Mouse (Mus musculus): ENCODE data around the gene Susd1.

Susd1 gene

GRCm38 (mm10) chr4:59322733-59323132 lies 115.7 kb downstream of the Susd1 start:
- no peak for DNase-seq (ENCODE audit: low read depth, low spot score)

- no peak for DNase-seq (ENCODE audit: low read depth, low spot score)
Observed at GRCm38 (mm10) chr4:59322056-59322455, 116.4 kb downstream of the Susd1 start.

DNA sequence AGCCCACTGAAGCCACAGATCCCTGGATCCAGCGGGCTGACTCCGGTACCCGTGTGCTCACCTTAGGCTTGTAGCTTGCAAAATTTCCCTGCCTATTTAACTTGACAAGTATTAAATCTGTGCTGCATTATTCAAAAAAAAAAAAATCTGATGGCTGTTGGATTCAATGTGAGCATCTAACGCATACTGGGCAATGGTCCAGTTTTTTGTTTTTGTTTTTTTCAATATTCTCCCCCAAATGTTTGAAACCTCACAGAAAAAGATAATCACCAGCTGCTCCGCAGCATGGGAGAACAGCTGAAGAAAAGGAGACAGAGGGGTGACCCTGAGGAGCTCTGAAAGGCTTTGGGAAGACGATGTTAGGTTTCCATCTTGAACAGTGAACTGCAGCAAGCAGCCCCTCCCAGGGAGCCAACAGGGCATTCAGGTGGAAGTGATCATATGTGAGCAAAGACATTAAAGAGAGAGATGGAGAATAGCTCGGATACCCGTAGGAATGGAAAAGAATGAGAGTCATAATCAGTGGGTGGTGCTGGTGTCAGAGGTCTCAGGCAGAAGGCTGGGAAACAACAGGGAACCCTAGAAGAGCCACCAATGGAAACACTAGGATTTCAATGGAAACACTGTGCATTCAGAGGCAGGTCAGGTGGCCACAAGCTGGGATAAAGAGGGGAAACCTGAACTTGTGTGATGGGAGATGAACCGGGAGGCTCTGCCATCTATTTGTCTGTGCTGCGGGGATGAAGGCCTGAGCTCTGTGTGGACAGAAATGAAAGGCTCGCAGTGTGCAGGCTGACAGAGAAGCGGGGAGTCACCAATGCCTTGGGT lies 117.0 kb downstream of the Susd1 start:
- no peak for DNase-seq (ENCODE audit: low read depth, low spot score)

DNA sequence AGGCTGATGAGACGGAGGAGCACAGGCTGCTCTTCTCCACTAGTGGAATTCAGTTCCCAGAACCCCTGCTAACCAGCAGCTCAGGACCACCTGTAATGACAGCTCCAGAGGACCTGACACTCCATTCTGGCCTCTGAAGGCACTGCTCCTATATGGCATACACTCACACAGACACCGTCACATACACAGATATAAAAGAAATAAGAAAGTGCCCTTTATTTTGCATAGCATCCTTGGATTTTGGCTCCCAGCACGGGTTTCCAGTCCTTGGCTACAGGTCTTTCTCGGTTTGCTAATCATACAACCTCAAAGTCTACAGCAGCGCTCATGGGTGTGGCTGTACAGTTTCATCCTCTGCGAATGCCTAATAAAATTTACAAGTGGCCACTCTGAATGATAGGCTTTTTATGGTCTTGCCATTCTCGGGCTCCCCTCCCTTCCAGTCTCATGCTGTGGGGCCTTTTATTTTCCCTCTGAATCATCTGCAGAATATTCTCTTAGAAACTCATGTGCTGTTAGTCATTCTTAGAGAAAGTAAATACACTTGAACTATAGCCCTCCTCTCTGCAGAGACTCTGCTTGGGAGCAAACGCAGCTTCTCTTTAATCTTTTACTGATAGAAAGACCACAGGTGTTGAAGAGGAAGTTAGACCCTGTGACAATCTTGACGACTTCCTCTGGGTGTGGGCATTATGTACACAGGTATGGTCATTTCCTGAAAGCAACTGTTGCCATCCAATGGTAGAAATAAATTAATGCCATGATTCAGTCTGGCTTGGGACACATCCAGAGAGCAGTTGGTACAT lies 119.1 kb downstream of the Susd1 start:
- no peak for DNase-seq (ENCODE audit: low read depth, low spot score)

- no peak for DNase-seq (ENCODE audit: low read depth, low spot score)
Observed at GRCm38 (mm10) chr4:59318602-59319001, 119.8 kb downstream of the Susd1 start.

DNA sequence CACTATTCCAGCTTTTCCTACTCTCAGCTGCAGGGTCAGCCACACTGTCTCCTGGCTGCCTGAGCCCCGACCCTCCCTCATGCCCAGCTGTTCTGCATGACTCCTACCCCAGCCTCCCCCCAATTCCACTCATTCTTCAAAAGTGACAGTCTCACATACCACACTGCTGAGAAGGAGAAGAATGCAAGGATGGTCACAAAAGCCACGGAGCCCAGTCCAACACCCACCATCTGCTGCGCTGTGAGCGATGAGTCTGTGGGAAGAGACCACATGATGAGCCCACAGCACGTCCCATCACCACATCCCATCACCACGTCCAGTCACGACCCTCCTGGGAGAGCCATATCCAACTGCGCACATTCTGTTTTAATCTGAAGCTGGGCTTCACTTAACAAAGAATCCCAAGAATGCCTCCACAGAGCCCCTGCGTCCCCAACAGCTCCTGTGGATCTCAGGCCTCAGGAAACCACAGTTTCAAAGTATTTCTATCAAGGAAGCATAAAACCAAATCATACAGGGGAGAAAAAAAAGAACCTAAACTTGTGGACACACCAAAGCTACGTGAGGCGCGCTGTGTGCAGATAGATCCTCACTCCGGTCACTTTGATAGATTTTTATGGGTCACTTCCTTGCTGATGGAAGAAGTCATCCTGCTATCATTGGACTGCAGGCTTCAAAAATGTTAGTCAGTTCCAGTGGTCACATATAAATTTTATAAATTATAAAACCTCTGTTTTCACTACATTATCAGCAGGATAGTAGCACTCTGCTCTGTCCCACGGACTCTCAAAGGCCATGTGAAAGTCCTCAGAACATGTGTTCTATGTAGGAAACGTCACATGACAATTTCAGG lies 122.7 kb downstream of the Susd1 start:
- DNase-seq (ENCODE audit: low read depth, low spot score): no peak

GRCm38 (mm10) chr4:59314939-59315552 lies 123.4 kb downstream of the Susd1 start:
- DNase-seq (ENCODE audit: low read depth, low spot score): no peak

DNA sequence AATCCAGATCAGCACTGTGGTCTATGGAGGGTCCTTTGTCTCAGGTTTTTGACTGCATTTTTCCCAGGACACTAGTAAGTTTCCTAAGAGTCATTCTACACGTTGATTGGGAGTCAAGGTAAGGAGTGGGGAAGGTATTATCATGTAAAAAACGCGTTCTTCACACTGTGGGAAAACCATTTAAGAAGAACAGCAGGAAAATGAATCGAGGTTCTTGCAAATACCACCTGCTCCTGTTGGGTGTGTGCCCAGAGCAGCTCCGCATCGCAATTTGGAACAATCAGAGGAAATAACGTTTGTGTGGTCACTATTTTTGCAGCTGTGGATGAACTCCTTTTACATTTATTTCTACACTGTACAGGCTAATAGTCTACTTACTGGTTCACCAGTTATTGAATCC lies 125.5 kb downstream of the Susd1 start:
- DNase-seq (ENCODE audit: low read depth, low spot score): no peak

GRCm38 (mm10) chr4:59310590-59310989 lies 127.8 kb downstream of the Susd1 start:
- no peak for DNase-seq (ENCODE audit: low read depth, low spot score)

DNA sequence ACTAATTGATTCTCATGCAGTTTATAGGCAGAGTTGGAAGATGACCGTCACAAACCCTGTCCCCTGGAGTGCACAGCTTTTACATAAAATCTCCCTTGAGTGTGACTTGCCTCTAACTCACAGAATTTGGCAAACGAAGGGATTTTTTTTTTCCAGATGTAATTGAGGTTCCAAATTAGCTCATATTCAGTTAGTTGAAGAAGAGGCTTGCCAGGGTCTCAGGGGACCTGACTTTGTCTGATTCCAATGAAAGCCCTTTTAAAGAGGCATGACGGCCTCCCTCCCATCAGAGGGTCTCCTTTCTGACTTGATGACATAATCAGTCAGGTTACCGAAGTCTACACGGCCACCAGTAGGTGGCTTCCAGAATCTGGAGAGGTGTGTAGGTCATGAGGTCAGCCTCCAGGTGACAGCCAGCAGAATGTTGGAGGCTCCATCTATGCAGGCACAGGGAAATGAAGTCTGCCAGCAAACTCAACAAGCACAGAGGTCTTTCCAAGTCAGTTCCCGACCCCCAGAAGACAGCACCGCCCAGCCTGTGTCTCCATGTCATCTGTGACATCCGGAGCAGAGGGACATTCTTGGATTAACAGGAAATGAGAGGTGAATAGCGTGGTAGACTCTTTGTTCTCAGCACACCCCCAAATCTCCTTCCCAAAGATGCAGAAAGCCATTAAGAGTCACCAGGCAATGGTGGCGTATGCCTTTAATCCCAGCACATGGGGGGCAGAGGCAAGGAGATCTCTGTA lies 130.4 kb downstream of the Susd1 start:
- no peak for DNase-seq (ENCODE audit: low read depth, low spot score)

- DNase-seq (ENCODE audit: low read depth, low spot score): no peak
Observed at GRCm38 (mm10) chr4:59302387-59302786, 136.0 kb downstream of the Susd1 start.

- no peak for DNase-seq (ENCODE audit: low read depth, low spot score)
Observed at GRCm38 (mm10) chr4:59301025-59301815, 137.2 kb downstream of the Susd1 start.

DNA sequence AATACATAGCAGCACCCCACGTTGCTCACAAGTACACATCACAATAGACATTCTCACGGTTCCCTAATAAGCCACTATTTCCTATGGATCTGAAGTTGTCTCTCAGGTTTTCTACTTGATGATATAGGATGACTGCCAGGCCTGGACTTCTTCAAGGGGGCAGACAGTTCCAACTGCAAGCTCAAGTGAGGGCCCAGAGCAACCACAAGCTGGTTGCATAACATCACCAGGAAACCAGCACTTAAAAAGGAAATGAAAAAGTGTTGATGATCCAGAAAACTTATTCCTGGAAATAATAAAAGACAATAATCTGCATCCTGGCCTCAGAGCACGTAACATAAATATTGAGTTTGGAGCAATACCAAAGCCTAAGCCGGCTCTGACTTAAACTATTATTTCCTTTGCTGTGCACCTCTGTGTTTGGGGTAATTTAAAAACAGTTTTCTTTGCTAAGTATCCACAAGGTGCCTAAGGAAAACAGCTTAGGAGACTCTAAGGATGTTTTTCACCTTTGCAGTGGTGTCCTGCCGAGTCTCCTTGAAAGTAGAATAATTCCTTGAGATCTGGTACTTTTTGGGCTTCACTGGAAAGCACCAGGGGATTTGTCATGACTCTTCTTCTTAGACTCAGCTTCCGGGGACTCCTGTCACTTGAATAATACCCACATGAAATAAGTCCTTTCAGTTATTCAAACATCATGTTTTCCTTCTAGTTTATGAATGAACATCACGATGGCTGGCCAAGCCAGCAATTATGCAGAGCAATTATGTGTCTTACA lies 139.5 kb downstream of the Susd1 start:
- DNase-seq (ENCODE audit: low read depth, low spot score): no peak

GRCm38 (mm10) chr4:59295127-59295526 lies 143.3 kb downstream of the Susd1 start:
- no peak for DNase-seq (ENCODE audit: low read depth, low spot score)

DNA sequence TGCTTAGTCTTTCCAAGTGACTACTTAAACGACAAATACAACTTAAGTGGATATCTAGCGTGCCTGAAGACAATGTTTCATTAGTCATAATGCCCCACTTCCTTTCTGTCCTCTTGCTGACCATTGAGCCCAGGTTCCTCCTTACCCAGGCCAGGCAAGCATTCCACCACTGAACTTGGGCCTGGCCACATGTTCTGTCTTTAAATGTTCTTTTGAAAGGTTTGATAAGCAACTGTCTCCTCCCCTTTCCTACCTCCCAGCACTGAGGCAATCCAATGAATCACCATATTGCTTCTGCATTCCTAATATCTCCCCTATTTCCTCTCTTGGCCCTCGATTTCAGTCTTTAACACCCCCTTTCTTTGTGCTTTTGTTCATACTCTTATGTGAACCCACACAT lies 143.8 kb downstream of the Susd1 start:
- DNase-seq (ENCODE audit: low read depth, low spot score): no peak

DNA sequence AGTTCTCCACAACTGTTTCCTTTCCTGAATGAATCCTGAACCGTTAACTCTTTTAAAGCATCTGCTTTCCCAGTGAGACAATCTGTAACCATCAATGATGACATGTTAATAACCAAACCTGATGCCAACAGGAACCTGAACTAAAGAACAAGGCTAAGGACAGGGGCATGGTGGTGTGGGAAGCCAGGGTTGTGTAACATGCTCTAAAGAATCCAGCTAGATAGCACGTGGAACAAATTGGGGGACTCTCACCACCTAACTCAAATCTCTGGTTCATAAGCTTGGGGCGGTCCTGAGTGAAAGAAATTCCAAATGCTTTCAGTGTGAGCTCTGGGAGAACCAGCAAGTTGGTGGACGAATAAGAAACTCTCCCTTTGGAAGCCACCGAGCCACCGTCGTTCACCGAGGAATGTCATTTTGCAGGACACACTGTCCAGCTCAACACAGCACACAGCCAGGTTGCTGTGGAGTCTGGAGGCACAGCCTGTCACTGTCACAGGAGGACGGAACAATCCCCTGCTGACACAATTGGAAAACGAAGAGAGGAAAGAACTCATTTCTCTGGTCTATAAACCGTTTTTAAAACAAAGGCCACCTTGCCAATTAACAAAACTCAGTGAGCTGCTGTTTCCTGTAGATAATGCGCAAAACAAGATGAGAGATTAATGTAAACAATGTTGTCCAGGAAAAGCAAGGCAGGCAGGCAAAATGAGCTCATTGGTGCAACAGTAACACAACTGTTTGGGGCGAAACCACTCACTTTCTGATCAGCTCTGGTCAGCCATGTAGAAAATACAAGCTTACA lies 146.3 kb downstream of the Susd1 start:
- no peak for DNase-seq (ENCODE audit: low read depth, low spot score)

- no peak for DNase-seq (ENCODE audit: low read depth, low spot score)
Observed at GRCm38 (mm10) chr4:59290972-59291576, 147.4 kb downstream of the Susd1 start.

DNA sequence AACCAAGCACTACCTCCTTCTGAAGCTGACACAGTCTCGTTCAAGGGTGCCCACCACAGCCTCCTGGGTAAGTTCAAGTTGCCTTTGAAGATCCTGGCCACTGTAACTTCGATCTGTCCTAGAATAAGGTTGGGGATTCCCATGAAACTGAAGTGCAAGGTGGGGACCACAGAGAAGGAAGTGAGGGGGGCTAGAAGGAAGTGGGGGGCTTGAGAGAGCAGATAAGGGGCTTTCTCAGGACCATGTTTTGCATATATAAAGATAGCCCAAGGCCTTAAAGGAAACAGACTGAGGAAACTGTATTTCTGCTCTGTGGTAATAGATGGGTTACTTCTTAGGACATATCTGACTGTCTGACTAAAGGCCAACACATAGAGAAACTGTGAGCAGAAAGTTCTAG lies 151.3 kb downstream of the Susd1 start:
- DNase-seq (ENCODE audit: low read depth, low spot score): no peak
